ENCODE assay signal across 16 mouse cellular contexts in genomic region chrX:18838668-18839067, GRCm38 (mm10).
"Had no signal": no experiment of that assay in that cellular context is flagged by ENCODE, and none has a peak within 500 bp of the region (broad histone marks: within the 10 kb centered on the region; RNA-seq: fewer than 3 reads in every experiment).

No protein-coding gene starts in this region.

- H3K27ac ChIP-seq: liver, embryonic 14.5 days; lung, embryonic 15.5 days; macrophage; midbrain, embryonic 13.5 days; midbrain, embryonic 15.5 days; neural tube, embryonic 12.5 days; stomach, embryonic 15.5 days; stomach, postnatal 0 days had no signal

- H3K4me3 ChIP-seq: lung, embryonic 15.5 days; megakaryocyte, embryonic 14.5 days; midbrain, embryonic 13.5 days; midbrain, embryonic 15.5 days; neural tube, embryonic 12.5 days; stomach, embryonic 15.5 days had no signal

- H3K4me1 ChIP-seq: lung, embryonic 15.5 days; megakaryocyte, embryonic 14.5 days; midbrain, embryonic 13.5 days; midbrain, embryonic 15.5 days; neural tube, embryonic 12.5 days; stomach, embryonic 15.5 days had no signal

- DNase-seq: lung, adult 2 months; lung, postnatal 14 days; lung, postnatal 36 days; right cerebral cortex, postnatal 25 days; thymus, adult 2 months; thymus, postnatal 25 days; thymus, postnatal 4 days had no signal
